Mouse (Mus musculus): ENCODE data around the gene Gm4131.

- TF ChIP-seq CTCF (IDR thresholded peaks at IDR 0.05; ENCODE audit: insufficient read depth, low read length) (no peak), POLR2A (IDR thresholded peaks at IDR 0.05; ENCODE audit: borderline replicate concordance, extremely low read depth, low read depth, low read length) (no peak)
Measured at GRCm38 (mm10) chr14:62530951-62531350, 35.8 kb downstream of the Gm4131 start.
